Mouse (Mus musculus): ENCODE measurements around the gene 6030452D12Rik.
A peak's percentile ranks its signal among the peaks of the same experiment; 100 is the strongest.

The 6030452D12Rik gene

GRCm38 (mm10) chr8:106500018-106500685, at the start of gene 6030452D12Rik:
Gene 6030452D12Rik (plus strand): TSS chr8:106500522.
- DNase-seq (ENCODE audit: low read depth): peak; percentile 53

- DNase-seq (ENCODE audit: low read depth): no peak
These were observed 48.8 kb upstream of the 6030452D12Rik start for GRCm38 (mm10) chr8:106451301-106452085.

- no peak for DNase-seq (ENCODE audit: low read depth)
These were observed 47.4 kb upstream of the 6030452D12Rik start for GRCm38 (mm10) chr8:106452701-106453481.

GRCm38 (mm10) chr8:106454036-106454435, 46.3 kb upstream of the 6030452D12Rik start:
- DNase-seq (ENCODE audit: low read depth): no peak

GRCm38 (mm10) chr8:106462131-106462530, 38.2 kb upstream of the 6030452D12Rik start:
- DNase-seq (ENCODE audit: low read depth): no peak

GRCm38 (mm10) chr8:106463795-106464194, 36.5 kb upstream of the 6030452D12Rik start:
- DNase-seq (ENCODE audit: low read depth): no peak

- no peak for DNase-seq (ENCODE audit: low read depth)
These were observed 30.8 kb upstream of the 6030452D12Rik start for GRCm38 (mm10) chr8:106469485-106469884.

GRCm38 (mm10) chr8:106474001-106474400, 26.3 kb upstream of the 6030452D12Rik start:
- no peak for DNase-seq (ENCODE audit: low read depth)

GRCm38 (mm10) chr8:106504241-106504640, 3.9 kb downstream of the 6030452D12Rik start:
- DNase-seq (ENCODE audit: low read depth): no peak

GRCm38 (mm10) chr8:106505328-106505965, 5.1 kb downstream of the 6030452D12Rik start:
- DNase-seq (ENCODE audit: low read depth): no peak

GRCm38 (mm10) chr8:106506106-106506505, 5.8 kb downstream of the 6030452D12Rik start:
- DNase-seq (ENCODE audit: low read depth): no peak

- DNase-seq (ENCODE audit: low read depth): no peak
These were observed 7.5 kb downstream of the 6030452D12Rik start for GRCm38 (mm10) chr8:106507761-106508331.

GRCm38 (mm10) chr8:106508456-106508855, 8.1 kb downstream of the 6030452D12Rik start:
- no peak for DNase-seq (ENCODE audit: low read depth)

- DNase-seq (ENCODE audit: low read depth): no peak
These were observed 8.9 kb downstream of the 6030452D12Rik start for GRCm38 (mm10) chr8:106509079-106509780.

- no peak for DNase-seq (ENCODE audit: low read depth)
These were observed 10.1 kb downstream of the 6030452D12Rik start, which contains the start of gene Cdh3 for GRCm38 (mm10) chr8:106510365-106510975. Gene Cdh3 (plus strand): TSS chr8:106510891.

- no peak for DNase-seq (ENCODE audit: low read depth)
These were observed 10.8 kb downstream of the 6030452D12Rik start for GRCm38 (mm10) chr8:106511065-106511501.

- DNase-seq (ENCODE audit: low read depth): no peak
These were observed 11.3 kb downstream of the 6030452D12Rik start for GRCm38 (mm10) chr8:106511531-106512041.

- DNase-seq (ENCODE audit: low read depth): no peak
These were observed 12.3 kb downstream of the 6030452D12Rik start for GRCm38 (mm10) chr8:106512475-106513150.

GRCm38 (mm10) chr8:106515946-106516479, 15.7 kb downstream of the 6030452D12Rik start:
- DNase-seq (ENCODE audit: low read depth): no peak
